Mouse (Mus musculus) adrenal gland, adult 8-10 months (tissue): Measurements from ENCODE around the gene Zfp992. TPM values are rescaled to one million over a fixed set of nuclear protein-coding genes. Genes with fewer than 3 reads are reported as not detected.

Source experiments
- total RNA-seq, 4 experiments: library from RNA; stranded (reverse); gene quantifications; 2 replicates each; pipeline ENCODE4 v1.2.4; 2022

The Zfp992 gene
- total RNA-seq, 4 experiments from 2014 or later = 2.6 to 5.4 (median 4.6) TPM

Other genes starting within 250 kb of the Zfp992 start
- 1 to 10 TPM in 2 of 4 experiments, under 1 TPM in 2; 0.46 to 2.6 (median 1.1) TPM for gene Zfp981, start 53.0 kb downstream of the Zfp992 start, total RNA-seq
- gene Zfp993, start 161.9 kb downstream of the Zfp992 start, total RNA-seq = 1 to 10 TPM; 3.8 to 8.0 (median 5.5) TPM